Mouse (Mus musculus): ENCODE measurements around the gene Rnase4.

The Rnase4 gene

GRCm38 (mm10) chr14:51088970-51089673 lies 1.8 kb upstream of the Rnase4 start:
- peak; percentile 99 for DNase-seq (ENCODE audit: extremely low spot score)

DNA sequence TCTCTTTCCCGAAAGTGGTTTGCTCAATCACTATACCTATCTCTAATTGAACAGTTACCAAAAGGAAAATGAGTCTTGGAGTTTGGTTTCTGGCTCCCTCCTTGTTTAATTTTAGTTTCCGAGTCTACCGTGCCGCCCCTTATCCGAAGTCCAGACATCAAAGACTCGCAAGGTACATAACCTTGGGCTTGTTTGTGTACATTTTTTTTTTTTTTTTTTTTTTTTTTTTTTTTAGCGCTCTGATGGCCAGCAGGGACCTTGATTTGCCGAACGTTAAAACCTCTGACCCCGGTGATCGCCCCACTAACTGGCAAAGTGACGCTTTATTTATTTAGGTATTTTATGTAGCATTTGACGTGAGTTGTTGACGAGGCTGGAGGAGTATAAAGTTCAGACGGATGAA lies 1.2 kb upstream of the Rnase4 start:
- no peak for DNase-seq (ENCODE audit: extremely low spot score)

DNA sequence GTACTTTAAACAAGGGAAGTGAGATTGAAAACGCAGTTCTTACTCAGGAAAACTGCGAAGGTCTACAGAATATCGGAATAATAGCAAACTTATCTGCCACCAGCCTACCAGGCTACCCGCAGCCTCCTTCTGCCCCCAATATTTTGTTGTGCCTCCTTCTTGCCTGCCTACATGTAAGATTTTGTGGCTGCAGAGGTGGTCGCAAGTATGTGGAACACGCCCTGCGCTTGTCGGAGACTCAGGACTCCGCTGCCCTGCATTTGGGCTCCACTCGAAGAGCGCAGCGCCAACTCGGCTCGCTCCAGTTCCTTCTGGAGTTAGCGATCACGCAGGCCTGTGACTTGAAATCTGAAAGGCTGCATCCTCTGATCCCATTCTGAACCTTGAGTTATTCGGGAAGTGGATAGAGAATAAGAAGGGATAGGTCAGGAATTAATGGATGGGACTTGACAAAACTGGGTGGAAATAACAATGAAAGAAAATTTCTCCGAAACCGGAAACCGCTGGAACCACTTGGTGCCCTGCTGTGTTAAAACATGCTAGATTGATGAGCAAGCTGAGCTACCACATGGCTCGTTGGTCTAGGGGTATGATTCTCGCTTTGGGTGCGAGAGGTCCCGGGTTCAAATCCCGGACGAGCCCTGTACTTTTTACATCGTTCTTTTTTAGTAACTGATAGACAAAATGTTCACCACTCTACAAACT lies 648 bp upstream of the Rnase4 start:
- peak; percentile 95 for DNase-seq (ENCODE audit: extremely low spot score)

GRCm38 (mm10) chr14:51092073-51092620 lies 1.3 kb downstream of the Rnase4 start:
- DNase-seq (ENCODE audit: extremely low spot score) = no peak

GRCm38 (mm10) chr14:51093496-51093895 lies 2.6 kb downstream of the Rnase4 start:
- no peak for DNase-seq (ENCODE audit: extremely low spot score)

GRCm38 (mm10) chr14:51094096-51094875 lies 3.4 kb downstream of the Rnase4 start:
- no peak for DNase-seq (ENCODE audit: extremely low spot score)

DNA sequence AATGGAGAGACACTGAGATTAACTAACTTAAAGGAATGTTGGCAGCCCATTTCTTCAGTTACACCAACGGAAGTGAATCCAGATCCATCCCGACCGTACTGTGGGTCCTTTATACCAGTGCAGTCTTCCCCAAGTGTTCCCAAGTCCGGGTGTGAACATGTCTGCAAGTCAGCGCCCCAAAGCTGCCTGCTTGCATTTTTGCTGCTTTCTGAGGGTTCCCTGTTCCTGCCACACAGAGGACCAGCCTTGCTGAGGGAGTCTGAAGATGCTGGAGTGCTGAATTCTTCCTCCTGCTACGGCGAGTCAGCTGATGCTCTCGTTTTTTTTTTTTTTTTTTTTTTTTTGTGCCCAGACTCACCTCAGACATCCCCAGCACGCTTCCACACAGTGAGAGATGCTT lies 4.0 kb downstream of the Rnase4 start:
- no peak for DNase-seq (ENCODE audit: extremely low spot score)

GRCm38 (mm10) chr14:51095736-51096524 lies 5.1 kb downstream of the Rnase4 start:
- DNase-seq (ENCODE audit: extremely low spot score) = no peak

DNA sequence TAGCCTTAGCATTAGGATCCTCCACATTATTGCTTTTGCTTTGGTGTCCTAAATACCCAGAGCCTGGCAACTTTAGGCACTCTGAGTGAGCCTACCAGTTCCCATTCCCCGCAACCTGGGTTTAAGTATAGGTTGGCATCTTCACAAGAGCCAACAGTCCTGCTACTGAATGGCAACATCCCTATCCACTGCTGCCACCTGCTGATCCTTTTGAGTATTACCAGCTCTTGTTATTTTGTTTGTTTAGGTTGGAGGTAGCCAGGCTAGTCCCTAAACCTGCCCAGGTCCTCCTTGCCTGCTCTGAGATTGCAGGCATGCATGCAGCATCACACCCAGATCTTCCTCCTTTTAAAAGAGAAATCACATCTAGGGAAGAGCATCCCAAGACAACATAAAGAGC lies 7.4 kb downstream of the Rnase4 start:
- peak; percentile 61 for DNase-seq (ENCODE audit: extremely low spot score)

DNA sequence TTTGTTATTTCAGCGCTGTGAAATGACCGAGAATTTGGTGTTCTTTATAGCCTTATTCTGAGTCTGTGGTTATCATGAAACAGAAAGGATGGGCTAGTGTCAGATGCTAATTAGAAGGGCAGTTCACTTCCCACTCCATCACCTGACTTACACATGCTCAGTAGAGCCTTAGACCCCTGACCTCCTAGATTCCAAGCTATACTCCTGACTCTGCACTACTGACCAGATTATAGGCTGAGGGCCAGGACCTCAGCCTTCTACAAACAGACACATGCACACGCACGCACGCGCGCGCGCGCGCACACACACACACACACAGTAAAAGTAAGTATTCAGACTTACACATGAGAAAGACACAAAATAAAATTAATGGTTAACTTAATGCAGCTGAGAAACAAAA lies 8.0 kb downstream of the Rnase4 start:
- no peak for DNase-seq (ENCODE audit: extremely low spot score)

DNA sequence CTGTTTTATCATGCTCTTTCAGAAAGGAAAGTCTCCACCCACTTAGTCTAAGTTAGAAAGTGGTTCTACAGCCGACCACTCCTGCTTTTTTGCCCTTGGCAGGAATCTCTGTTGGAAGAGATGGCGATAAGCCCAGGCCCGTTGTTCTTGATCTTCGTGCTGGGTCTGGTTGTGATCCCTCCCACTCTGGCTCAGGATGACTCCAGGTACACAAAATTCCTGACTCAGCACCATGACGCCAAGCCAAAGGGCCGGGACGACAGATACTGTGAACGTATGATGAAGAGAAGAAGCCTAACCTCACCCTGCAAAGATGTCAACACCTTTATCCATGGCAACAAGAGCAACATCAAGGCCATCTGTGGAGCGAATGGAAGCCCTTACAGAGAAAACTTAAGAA lies 10.4 kb downstream of the Rnase4 start:
- no peak for DNase-seq (ENCODE audit: extremely low spot score)

DNA sequence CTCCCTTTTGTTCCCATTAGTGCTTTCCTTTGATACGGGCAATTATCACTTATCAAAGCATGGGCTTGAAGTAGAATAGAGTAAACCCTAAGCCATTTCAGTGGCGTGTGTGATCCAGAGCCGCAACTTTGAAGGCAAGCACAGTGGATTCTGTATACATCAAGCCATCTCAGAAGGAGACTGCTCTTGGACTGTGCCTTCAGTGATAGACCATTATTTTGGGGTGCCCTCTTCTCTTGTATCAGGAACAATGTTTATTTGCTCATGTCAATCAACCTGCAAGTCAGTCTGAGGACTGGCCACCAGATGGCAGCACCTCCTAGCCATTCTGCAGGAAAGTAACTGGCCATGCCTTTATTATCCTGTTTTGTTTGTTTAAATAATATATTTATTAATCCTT lies 12.3 kb downstream of the Rnase4 start:
- peak; percentile 58 for DNase-seq (ENCODE audit: extremely low spot score)

DNA sequence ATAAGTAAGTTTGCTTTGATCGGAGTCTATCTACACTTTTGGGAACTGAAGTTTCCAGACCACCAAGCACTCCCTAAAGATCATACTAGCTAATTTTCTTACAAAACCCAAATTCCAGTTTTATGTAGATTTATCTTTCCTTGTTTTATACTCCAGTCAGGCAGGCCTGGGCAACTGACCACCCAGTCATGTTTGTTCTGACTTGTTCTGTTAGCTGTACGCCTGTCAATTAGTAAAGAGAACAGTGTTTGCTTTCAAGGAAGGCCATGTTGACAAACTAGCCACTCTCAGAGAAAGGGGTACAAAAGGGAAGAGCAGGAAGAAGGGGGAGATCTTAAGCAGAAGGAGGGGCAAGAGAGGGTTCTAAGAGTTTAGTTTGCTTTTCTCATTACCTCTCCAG lies 13.5 kb downstream of the Rnase4 start:
- no peak for DNase-seq (ENCODE audit: extremely low spot score)

- DNase-seq (ENCODE audit: extremely low spot score) = no peak
Measured at GRCm38 (mm10) chr14:51106449-51106967, 15.6 kb downstream of the Rnase4 start.

GRCm38 (mm10) chr14:51111966-51112365 lies 21.1 kb downstream of the Rnase4 start:
- no peak for DNase-seq (ENCODE audit: extremely low spot score)

GRCm38 (mm10) chr14:51113476-51113875 lies 22.6 kb downstream of the Rnase4 start:
- no peak for DNase-seq (ENCODE audit: extremely low spot score)

DNA sequence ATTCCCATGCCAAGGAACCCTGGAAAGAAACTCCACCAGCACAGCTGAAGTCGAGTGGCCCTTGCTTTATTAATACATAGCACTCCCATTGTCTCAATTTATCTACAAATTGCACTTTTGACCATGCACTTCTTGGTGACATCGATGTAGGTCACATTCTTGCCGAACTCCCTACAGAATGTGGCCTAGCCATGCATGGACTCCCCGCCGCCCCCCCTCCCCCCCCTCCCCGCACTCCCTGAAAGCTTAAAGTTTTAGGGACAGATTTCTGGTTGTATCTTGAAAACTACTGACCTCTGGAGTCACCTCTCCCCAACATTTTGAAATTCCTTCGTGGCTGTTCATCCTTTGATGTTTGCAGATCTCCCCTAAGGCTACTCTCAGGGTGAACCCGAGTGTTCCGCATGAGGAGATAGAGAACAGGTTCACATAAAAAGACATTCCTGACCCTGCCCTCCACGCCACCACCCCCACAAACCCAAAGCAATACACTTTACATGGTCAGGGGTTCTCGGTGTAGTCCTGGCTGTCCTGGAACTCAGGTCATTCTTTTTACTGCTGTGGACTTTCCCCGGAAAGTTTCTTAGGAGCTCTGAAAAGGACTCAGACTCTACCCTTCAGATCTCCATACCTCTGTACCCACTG lies 23.2 kb downstream of the Rnase4 start, which contains the start of gene Eddm3b:
Gene Eddm3b, plus strand, starts transcription at position 511 of the 645 bp plus-strand sequence.
- DNase-seq (ENCODE audit: extremely low spot score) = no peak

DNA sequence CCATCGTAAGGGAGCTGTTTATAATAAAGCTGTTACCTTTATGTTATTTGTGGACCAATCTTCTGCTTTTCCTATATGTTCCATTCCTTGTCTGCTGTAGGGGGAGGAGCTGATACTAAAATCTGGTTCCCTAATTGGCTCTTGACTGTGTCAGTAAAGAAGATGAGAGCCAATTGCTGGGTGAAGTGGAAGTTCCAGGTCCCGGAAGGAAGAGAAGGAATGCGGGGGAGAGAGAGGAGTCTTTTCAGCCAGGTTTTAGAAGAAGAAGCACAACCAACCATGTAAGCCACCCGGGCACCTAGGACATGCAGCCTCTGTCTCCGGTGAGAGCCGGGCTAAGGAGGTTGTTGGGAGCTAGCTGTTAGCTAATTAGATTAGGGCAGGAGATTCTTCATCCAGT lies 34.8 kb downstream of the Rnase4 start:
- DNase-seq (ENCODE audit: extremely low spot score) = no peak

- no peak for DNase-seq (ENCODE audit: extremely low spot score)
Measured at GRCm38 (mm10) chr14:51127648-51128258, 36.9 kb downstream of the Rnase4 start.
